Mouse (Mus musculus) kidney, adult 2 months (tissue): ENCODE results near the gene Pink1.

Source experiments
- CTCF ChIP-seq: fragments of 200-500 bp; conservative IDR thresholded peaks from 2 replicates; pipeline ENCODE4 v1.5.1; 2011; ENCODE audit warnings: low read depth, mild to moderate bottlenecking, control low read depth, low read length, moderate library complexity, mixed read lengths; ENCODE audit not compliant: insufficient read depth, insufficient read length
- POLR2A ChIP-seq: fragments of 200-500 bp; IDR thresholded peaks from one replicate; pipeline ENCODE4 v1.6.1; 2011; ENCODE audit warnings: low read depth, low read length, control low read depth

GRCm38 (mm10) chr4:138307025-138307424 lies 19.1 kb downstream of the Pink1 start:
- no peak for TF ChIP-seq CTCF
- no peak for TF ChIP-seq POLR2A
